Mouse (Mus musculus): ENCODE data around the gene Fbxo21. TPM values are rescaled to one million over a fixed set of nuclear protein-coding genes. Genes with fewer than 3 reads are reported as not detected.

Gene Fbxo21
- polyA plus RNA-seq, 1 experiment from 2014 or later, result 64.3 TPM

GRCm38 (mm10) chr5:117979082-117979481 is 2.6 kb downstream of the Fbxo21 start:
- H3K36me3 ChIP-seq (ENCODE audit: insufficient read depth), result peaks cover 47% of the 10 kb centered on the region
- H3K4me2 ChIP-seq, result no peak overlapping the region
- no peaks in the 10 kb centered on the region for H3K9me3 ChIP-seq (ENCODE audit: low read depth, low read length)
- no peak overlapping the region for H3K27ac ChIP-seq (ENCODE audit: low read depth)
- 83% methylated on average over 5 of the region's 5 CpGs for WGBS
- H3K4me1 ChIP-seq (ENCODE audit: insufficient read depth), result no peaks in the 10 kb centered on the region
- ATAC-seq (ENCODE audit: insufficient read depth), result no peak
- no peaks in the 10 kb centered on the region for H3K27me3 ChIP-seq (ENCODE audit: insufficient read depth, low read length)
- TF ChIP-seq CTCF (IDR thresholded peaks at IDR 0.05; ENCODE audit: low read depth), result no peak
- no peak overlapping the region for H3K9ac ChIP-seq
- DNase-seq, result no peak
- H3K4me3 ChIP-seq (ENCODE audit: low read depth, low read length), result no peak overlapping the region

- Histone ChIP-seq H3K4me1 (ENCODE audit: insufficient read depth) (no peaks in the 10 kb centered on the region), H3K27ac (ENCODE audit: low read depth) (no peak overlapping the region), H3K9ac (no peak overlapping the region), H3K4me3 (ENCODE audit: low read depth, low read length) (no peak overlapping the region), H3K36me3 (ENCODE audit: insufficient read depth) (peaks cover 65% of the 10 kb centered on the region), H3K9me3 (ENCODE audit: low read depth, low read length) (no peaks in the 10 kb centered on the region), H3K27me3 (ENCODE audit: insufficient read depth, low read length) (no peaks in the 10 kb centered on the region), H3K4me2 (no peak overlapping the region)
- 68% methylated on average over 8 of the region's 8 CpGs for WGBS
- ATAC-seq (ENCODE audit: insufficient read depth) (no peak), DNase-seq (no peak)
- no peak for TF ChIP-seq CTCF (IDR thresholded peaks at IDR 0.05; ENCODE audit: low read depth)
These were observed 4.4 kb downstream of the Fbxo21 start for GRCm38 (mm10) chr5:117980921-117981320.

GRCm38 (mm10) chr5:117981943-117982342 is 5.4 kb downstream of the Fbxo21 start:
- no peaks in the 10 kb centered on the region for H3K27me3 ChIP-seq (ENCODE audit: insufficient read depth, low read length)
- 66% methylated on average over 5 of the region's 5 CpGs for WGBS
- H3K27ac ChIP-seq (ENCODE audit: low read depth), result no peak overlapping the region
- DNase-seq (no peak), ATAC-seq (ENCODE audit: insufficient read depth) (no peak)
- no peak overlapping the region for H3K4me2 ChIP-seq
- no peak overlapping the region for H3K9ac ChIP-seq
- H3K36me3 ChIP-seq (ENCODE audit: insufficient read depth), result peaks cover 75% of the 10 kb centered on the region
- TF ChIP-seq CTCF (IDR thresholded peaks at IDR 0.05; ENCODE audit: low read depth), result no peak
- H3K4me3 ChIP-seq (ENCODE audit: low read depth, low read length), result no peak overlapping the region
- no peaks in the 10 kb centered on the region for H3K9me3 ChIP-seq (ENCODE audit: low read depth, low read length)
- no peaks in the 10 kb centered on the region for H3K4me1 ChIP-seq (ENCODE audit: insufficient read depth)

GRCm38 (mm10) chr5:117986327-117986726 is 9.8 kb downstream of the Fbxo21 start:
- Histone ChIP-seq H3K9me3 (ENCODE audit: low read depth, low read length) (no peaks in the 10 kb centered on the region), H3K4me3 (ENCODE audit: low read depth, low read length) (no peak overlapping the region), H3K9ac (no peak overlapping the region), H3K27ac (ENCODE audit: low read depth) (no peak overlapping the region), H3K27me3 (ENCODE audit: insufficient read depth, low read length) (no peaks in the 10 kb centered on the region), H3K36me3 (ENCODE audit: insufficient read depth) (peaks cover 99% of the 10 kb centered on the region), H3K4me2 (no peak overlapping the region), H3K4me1 (ENCODE audit: insufficient read depth) (no peaks in the 10 kb centered on the region)
- ATAC-seq (ENCODE audit: insufficient read depth), result no peak
- no peak for DNase-seq
- no peak for TF ChIP-seq CTCF (IDR thresholded peaks at IDR 0.05; ENCODE audit: low read depth)
- WGBS, result 47% methylated on average over 4 of the region's 4 CpGs

- Histone ChIP-seq H3K27me3 (ENCODE audit: insufficient read depth, low read length) (no peaks in the 10 kb centered on the region), H3K4me1 (ENCODE audit: insufficient read depth) (no peaks in the 10 kb centered on the region), H3K4me3 (ENCODE audit: low read depth, low read length) (no peak overlapping the region), H3K9ac (no peak overlapping the region), H3K27ac (ENCODE audit: low read depth) (no peak overlapping the region), H3K9me3 (ENCODE audit: low read depth, low read length) (no peaks in the 10 kb centered on the region), H3K4me2 (no peak overlapping the region), H3K36me3 (ENCODE audit: insufficient read depth) (peaks cover 99% of the 10 kb centered on the region)
- 84% methylated on average over 3 of the region's 3 CpGs for WGBS
- DNase-seq (no peak), ATAC-seq (ENCODE audit: insufficient read depth) (no peak)
- no peak for TF ChIP-seq CTCF (IDR thresholded peaks at IDR 0.05; ENCODE audit: low read depth)
These were observed 11.4 kb downstream of the Fbxo21 start for GRCm38 (mm10) chr5:117987891-117988290.

GRCm38 (mm10) chr5:117988367-117988766 is 11.8 kb downstream of the Fbxo21 start:
- H3K4me2 ChIP-seq, result no peak overlapping the region
- no peaks in the 10 kb centered on the region for H3K9me3 ChIP-seq (ENCODE audit: low read depth, low read length)
- no peak overlapping the region for H3K4me3 ChIP-seq (ENCODE audit: low read depth, low read length)
- ATAC-seq (ENCODE audit: insufficient read depth), result no peak
- WGBS, result 55% methylated on average over 9 of the region's 9 CpGs
- H3K27ac ChIP-seq (ENCODE audit: low read depth), result no peak overlapping the region
- no peaks in the 10 kb centered on the region for H3K27me3 ChIP-seq (ENCODE audit: insufficient read depth, low read length)
- H3K4me1 ChIP-seq (ENCODE audit: insufficient read depth), result no peaks in the 10 kb centered on the region
- no peak overlapping the region for H3K9ac ChIP-seq
- no peak for DNase-seq
- no peak for TF ChIP-seq CTCF (IDR thresholded peaks at IDR 0.05; ENCODE audit: low read depth)
- H3K36me3 ChIP-seq (ENCODE audit: insufficient read depth), result peaks cover 99% of the 10 kb centered on the region

- Histone ChIP-seq H3K27me3 (ENCODE audit: insufficient read depth, low read length) (no peaks in the 10 kb centered on the region), H3K9ac (no peak overlapping the region), H3K4me2 (no peak overlapping the region), H3K4me3 (ENCODE audit: low read depth, low read length) (no peak overlapping the region), H3K4me1 (ENCODE audit: insufficient read depth) (no peaks in the 10 kb centered on the region), H3K27ac (ENCODE audit: low read depth) (no peak overlapping the region), H3K9me3 (ENCODE audit: low read depth, low read length) (no peaks in the 10 kb centered on the region), H3K36me3 (ENCODE audit: insufficient read depth) (peaks cover 99% of the 10 kb centered on the region)
- DNase-seq (no peak), ATAC-seq (ENCODE audit: insufficient read depth) (no peak)
- TF ChIP-seq CTCF (IDR thresholded peaks at IDR 0.05; ENCODE audit: low read depth), result no peak
- 79% methylated on average over 6 of the region's 6 CpGs for WGBS
These were observed 13.2 kb downstream of the Fbxo21 start for GRCm38 (mm10) chr5:117989773-117990172.

- no peak for TF ChIP-seq CTCF (IDR thresholded peaks at IDR 0.05; ENCODE audit: low read depth)
- Histone ChIP-seq H3K27ac (ENCODE audit: low read depth) (no peak overlapping the region), H3K4me3 (ENCODE audit: low read depth, low read length) (no peak overlapping the region), H3K4me2 (no peak overlapping the region), H3K9ac (no peak overlapping the region), H3K27me3 (ENCODE audit: insufficient read depth, low read length) (no peaks in the 10 kb centered on the region), H3K36me3 (ENCODE audit: insufficient read depth) (peaks cover 99% of the 10 kb centered on the region), H3K4me1 (ENCODE audit: insufficient read depth) (no peaks in the 10 kb centered on the region), H3K9me3 (ENCODE audit: low read depth, low read length) (no peaks in the 10 kb centered on the region)
- ATAC-seq (ENCODE audit: insufficient read depth) (no peak), DNase-seq (no peak)
- WGBS, result 88% methylated on average over 3 of the region's 3 CpGs
These were observed 14.4 kb downstream of the Fbxo21 start for GRCm38 (mm10) chr5:117990957-117991356.

Data from lung, embryonic 14.5 days (tissue).